Mouse (Mus musculus): Measurements from ENCODE around the gene Tdp2. TPM values are rescaled to one million over a fixed set of nuclear protein-coding genes. Genes with fewer than 3 reads are reported as not detected.
A peak's percentile ranks its signal among the peaks of the same experiment; 100 is the strongest.

Gene Tdp2
- total RNA-seq (2022): 10 to 100 TPM; 24.3 to 29.5 (median 25.4) TPM

DNA sequence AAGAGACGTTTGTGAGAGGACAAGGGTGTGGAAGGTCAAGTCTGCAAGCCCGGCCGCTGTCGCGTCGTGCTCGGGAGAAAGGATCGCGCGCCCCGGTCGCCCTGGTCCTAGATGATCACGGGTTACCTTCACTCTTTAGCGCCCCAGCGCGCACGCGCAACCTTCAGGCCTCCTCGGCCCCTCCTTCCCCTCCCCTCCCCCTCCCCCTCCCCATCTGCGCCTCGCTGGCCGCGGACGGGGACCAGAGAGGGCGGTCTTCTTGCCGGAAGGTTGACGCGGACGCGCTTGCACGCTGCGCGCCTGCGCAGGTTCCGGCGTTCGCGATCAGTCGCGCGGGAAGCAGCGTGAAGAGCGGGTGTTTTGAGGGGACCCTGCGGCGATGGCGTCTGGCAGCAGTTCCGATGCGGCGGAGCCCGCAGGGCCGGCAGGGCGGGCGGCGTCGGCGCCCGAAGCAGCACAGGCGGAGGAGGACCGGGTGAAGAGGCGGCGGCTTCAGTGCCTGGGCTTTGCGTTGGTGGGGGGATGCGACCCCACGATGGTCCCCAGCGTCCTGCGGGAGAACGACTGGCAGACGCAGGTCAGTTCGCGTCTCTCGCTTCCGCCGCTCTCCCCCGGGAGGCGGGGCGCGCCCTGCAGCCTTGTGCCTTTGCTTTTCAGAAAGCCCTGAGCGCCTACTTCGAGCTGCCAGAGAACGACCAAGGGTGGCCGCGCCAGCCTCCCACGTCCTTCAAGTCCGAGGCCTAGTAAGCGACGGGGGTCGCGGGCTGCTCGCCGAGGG, at the start of gene Tdp2, which contains the start of gene Acot13:
TSS of gene Tdp2 (plus strand) at position 327 of the 778 bp plus-strand sequence.
TSS of gene Acot13 (minus strand) at position 188 of the 778 bp plus-strand sequence.
- peak; percentile 88 to 92 for DNase-seq (ENCODE audit: low spot score in 2 of 2)

DNA sequence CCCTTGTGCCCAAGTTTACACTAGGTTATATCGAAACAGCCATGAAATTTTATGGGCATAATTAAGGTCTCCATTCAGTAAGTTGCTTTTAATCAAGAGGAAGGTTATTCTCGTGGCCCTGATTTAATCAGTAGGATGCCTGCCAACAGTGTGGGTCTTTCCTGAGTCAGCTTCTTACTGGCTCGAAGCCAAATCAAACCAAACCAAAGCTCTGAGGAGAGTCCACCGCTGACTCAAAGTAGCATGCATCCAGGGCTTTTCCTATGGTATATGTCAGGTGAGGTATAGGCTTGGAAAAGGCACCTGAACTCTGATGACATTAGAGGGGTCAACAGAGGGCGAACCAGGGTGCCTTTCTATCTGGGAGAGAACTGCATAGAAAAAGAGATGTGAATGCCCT, 49.6 kb upstream of the Tdp2 start:
- DNase-seq (ENCODE audit: low spot score in 2 of 2): no peak

DNA sequence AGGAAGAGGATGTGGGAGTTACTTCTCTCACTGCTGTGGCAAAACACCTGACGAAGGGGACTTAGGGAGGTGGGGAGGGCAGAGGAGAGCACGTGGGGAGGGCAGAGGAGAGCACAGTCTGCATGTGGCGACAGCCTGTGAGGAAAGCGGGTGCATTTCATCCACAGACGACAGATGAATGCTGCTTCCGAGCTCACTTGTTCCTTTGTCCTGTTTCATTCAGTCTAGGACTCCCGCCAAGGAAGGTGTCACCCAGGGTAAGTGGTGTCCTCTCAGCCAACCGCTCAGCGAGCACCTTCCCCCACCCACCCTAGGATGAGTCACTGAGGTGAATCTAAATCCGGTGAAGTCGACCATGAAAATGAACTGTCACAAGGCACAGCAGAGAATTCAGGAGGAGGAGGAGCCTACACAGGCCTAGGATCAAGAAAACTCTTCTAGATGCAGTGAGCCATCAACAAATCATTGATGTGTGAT, 45.4 kb upstream of the Tdp2 start:
- no peak for DNase-seq (ENCODE audit: low spot score in 2 of 2)

DNA sequence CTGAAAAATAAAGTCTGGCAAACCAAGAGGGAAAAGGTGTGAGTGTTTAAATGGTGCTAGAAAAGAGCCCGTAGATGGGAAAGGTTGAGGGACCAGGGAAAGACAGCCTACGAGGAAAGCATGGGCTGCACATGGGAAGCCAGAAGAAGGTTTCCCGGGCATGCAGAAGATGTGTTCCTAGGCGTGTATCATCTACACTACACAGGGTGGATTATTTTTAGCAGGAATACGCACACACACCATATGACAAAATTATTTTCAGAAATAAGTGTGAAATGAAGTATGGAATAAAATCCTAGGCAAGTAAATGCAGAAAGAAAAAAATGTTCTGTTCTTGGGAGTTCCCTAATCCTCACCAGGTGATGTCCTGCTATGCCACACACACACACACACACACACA, 44.0 kb upstream of the Tdp2 start:
- no peak for DNase-seq (ENCODE audit: low spot score in 2 of 2)

DNA sequence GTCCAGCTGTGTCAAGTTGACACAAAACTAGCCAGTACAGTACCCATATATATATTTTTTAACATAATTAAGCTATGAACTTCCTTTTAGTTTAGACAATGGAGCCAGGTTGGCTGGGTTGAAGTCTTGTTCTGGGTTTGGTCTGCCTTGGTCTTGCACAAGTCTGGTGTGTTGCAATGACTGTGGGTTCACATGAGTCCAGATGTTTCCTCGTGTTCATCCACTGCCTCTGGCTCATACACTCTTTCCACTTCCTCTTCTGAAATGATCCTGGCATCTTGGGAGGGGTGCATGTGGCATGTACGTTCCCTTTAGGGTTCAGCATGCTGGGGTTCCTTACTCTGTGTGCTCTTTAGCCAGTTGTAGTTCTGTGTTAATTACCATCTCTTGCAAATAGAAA, 40.1 kb upstream of the Tdp2 start:
- DNase-seq (ENCODE audit: low spot score in 2 of 2): no peak

DNA sequence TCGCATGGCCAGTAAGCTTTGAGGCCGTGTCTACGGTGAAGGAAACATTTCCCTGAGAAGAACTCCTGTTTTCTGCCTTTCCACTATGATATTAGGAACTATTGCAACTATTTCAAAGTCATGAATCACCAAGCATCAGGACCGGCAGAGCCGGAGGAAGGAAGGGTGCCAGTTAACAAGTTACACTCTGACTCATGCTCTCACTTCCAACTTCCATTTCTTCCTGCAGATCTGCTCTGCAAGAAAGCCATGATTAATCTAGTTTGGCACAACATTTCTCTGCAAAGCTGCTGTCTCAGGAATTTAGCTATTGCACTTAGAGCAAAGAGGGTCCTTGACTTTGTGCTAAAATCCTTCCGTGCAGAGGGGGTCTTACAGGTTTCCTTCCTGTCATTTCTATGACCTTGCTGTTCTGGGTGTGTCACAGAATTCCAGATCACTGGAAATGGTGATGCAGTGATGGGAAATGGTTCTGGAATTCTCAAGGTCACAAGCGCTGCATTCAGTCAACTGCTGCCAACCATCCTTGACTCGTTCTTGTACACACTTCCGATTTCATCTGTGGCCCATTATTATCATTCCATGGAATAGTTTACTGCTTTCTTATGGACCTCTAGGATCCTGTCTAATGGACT, 39.0 kb upstream of the Tdp2 start:
- DNase-seq (ENCODE audit: low spot score in 2 of 2): no peak

DNA sequence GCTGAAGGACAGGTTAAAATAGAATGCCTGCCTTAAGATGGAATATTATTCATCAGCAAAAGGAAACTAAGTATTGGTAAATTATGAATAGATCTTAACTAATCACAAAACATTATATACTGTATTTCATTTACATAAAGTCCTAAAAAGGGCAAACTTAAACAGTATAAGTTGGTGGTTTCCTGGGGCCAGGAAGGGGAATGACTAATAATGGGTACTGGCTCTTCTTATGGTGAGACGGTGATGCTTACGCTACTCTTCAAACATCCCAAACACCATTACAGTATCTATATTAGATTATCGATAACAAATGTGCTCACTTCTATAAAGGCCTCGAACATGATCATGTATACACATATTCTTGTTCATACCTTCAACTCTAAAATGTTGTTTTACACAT, 32.8 kb upstream of the Tdp2 start:
- no peak for DNase-seq (ENCODE audit: low spot score in 2 of 2)

DNA sequence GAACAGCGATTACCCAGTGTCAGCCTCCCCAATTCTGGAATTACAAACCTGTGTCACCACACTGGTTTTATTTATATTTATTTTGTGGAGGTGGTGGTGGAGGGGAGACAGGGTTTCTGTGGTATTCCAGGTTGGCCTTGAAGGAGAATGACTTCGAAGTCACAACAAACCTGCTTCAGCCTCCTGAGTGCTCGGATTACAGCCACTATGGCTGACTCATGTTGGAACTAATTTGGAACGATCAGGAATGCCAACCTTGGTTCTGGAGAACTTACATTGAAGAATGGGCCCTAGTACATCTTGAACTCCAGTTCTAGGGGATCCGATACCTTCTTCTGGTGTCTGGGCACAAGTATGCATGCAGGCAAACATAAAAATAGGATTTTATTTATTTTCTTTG, 32.1 kb upstream of the Tdp2 start:
- DNase-seq (ENCODE audit: low spot score in 2 of 2): no peak

DNA sequence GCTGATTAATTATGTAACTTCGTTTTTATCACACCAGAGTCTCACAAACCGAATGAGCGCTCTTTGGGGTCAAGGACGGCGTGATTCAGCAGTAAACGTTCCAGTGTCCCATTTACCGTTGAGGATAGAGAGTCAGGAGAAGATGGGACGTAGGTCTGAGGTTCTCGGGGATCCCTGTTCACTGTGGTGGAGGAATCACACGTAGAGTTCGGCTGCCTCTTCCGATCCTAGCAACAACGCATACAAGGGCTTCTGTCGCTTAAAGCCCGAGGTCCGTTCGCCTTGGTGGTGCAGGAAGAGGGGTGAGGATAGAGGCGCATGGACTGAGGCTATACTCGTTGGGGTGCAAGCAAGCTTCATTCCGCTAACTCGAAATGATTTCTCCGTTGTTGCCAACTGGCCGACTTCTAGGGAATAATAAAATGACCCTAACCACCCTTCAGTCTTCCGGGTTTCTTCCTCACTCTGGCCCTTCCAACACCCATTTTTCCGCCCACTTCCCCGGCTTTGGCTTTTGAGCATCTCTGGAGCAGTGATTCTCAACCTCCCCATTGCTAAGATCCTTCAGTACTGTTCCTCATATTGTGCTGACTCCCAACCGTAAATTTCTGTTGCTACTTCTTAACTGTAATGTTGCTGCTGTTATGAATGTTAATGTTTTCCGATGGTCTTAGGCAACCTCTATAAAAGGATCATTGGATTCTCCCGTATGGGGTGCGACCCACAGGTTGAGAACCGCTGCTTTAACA, 31.4 kb upstream of the Tdp2 start:
- peak; percentile 39 to 43 for DNase-seq (ENCODE audit: low spot score in 2 of 2)

DNA sequence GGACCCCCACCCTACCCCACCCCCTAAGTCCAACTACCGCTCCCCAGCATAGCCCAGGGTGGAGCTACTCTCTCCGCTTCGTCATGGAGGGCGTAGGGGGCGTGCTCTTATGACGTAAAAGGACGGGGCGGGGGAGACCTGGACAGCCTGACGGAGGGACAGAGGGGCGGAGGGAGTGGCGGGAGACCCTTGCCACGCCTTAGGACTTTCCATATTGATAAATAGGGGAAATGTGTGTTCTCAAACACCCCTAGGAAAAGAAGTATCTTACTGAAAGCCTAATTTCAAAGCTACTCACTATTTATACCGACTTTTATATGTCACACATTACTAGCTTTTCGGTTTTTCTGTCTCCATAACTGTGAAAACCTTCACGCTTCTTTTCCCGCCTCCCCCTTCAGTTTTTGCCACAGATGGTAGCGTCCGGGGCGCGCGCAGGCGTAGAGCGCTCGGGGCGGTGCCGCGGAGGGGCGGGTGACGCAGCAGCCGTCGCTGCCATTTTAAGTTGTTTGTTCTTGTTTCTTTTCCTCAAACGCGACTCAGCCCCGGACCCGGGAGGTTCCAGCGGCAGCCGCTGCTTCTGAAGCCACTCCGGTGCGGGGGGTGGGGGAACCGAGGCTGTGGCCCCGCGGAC, 30.7 kb upstream of the Tdp2 start:
- peak; percentile 92 to 97 for DNase-seq (ENCODE audit: low spot score in 2 of 2)

DNA sequence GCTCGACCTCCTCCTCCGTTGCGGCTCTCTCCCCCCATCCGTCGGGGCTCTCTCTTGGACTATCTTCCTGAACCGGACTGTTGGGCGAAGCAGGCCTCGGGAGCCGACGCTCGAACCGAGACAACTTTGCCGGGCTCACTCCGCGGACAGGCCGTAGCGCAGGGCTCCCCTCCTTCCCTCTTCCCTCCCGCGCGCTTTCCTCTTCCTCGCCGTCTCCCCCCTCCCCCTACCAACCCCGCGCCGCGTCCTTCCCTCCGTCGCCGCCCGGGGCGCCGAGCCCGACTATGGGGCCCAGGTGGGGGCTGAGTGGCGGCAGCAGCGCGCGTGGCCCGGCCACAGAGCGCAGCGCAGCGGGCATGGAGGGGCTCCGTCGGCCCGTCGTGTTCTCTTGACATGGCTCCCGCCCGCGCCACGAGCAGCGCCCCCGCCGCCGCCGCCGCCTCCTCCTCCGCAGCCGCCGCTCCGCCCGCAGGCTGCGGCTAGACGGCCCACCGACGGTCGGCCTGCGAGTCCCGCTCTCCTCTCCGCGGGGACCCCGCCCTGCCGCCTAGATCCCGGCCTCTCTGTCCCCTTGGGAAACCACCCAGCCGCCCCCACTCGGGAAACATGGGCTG, 30.1 kb upstream of the Tdp2 start, which contains the start of gene BC005537:
TSS of gene BC005537 (plus strand) at position 350 of the 614 bp plus-strand sequence.
- DNase-seq (ENCODE audit: low spot score in 2 of 2): peak in 1 of 2 experiments; percentile 31

DNA sequence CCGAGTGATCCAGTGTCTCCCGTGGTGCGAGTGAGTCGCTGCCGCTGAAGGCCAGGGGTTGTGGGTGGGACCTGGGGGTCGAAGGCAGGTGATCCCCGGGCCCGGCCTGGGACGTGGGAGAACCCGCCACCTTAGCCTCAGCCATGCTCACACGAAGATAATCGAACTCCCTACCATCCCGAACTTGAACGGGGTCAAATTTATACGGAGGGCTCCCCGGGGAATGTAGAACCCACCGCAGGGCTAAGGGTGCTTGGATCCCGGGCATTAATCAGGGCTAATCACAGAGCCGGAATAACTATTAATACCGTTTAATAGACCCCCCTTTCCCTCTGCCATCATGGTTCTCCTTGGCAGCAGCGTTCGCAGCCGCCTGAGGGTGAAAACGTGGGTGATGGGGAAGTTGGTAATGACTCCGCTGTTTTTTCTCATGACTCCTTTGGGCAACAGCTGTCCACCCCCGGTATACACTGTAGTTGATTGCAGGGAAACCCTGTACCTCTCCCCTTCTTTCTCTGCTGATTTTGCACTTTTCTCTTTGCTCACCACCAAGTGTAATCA, 29.3 kb upstream of the Tdp2 start:
- peak in 1 of 2 experiments; percentile 13 for DNase-seq (ENCODE audit: low spot score in 2 of 2)

DNA sequence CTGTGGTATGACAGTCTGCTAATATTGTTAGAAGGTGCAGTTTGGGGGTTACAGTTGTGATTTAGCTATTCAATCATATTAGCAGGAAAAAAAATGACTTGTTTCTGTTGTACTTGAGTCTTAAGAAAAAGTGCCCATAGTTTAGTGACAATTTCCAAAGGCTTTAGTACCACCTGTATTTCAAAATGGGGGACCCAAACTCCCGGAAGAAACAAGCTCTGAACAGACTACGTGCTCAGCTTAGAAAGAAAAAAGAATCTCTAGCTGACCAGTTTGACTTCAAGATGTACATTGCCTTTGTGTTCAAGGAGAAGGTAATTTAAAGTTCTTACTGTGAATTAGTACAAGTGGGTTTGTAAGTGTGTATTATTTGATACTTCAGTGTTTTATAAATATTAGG, 28.3 kb upstream of the Tdp2 start:
- DNase-seq (ENCODE audit: low spot score in 2 of 2): no peak

DNA sequence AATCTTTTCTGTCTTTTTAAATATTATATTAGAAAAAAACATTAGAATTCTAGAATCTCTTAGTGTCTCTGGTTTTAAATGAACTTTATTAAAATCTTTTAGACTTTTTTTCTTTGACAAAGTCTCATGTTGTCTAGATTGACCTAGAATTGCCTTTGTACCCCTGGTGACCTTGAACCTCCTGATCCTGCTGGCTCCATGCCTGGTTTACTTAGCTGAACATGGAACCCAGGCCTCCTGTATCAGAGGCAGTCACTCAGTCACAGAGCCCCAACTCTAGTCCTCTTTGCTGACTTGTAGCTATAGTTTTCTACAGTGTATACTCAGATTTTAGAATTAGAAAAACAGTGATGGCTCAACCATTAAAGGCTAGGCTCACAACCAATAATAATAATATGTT, 25.4 kb upstream of the Tdp2 start:
- DNase-seq (ENCODE audit: low spot score in 2 of 2): no peak

DNA sequence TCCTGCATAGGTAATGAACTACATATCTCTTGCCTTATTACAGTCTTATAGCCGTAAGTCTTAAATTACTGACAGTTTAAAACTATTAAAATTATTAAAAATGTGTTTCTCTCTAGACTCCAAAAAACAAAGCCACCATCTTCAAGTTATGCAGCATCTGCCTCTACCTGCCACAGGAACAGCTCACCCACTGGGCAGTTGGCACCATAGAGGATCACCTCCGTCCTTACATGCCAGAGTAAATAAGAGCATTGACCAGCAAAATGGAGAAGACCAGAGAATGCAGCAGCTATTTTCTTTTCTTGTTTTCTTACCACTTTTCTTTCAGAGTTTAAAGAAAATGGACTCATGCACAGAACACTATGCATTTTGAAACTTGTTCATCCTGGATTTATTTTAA, 19.0 kb upstream of the Tdp2 start:
- DNase-seq (ENCODE audit: low spot score in 2 of 2): no peak

DNA sequence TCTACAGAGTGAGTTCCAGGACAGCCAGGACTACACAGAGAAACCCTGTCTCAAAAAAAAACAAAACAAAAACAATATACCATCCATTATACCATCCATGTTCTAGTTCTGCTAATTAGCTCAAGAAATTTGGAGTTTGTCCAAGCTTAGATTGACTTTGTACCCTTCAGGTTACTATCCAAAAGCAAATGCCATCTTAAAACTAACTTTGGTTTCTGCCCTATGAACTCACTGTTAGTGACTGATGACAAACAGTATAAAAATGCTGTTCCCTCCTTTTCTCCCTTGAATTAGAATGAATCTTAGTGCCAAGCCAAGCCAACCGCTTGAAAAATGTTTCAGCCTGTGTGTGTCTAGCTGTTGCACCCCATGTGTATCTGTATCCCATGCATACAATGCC, 16.9 kb upstream of the Tdp2 start:
- DNase-seq (ENCODE audit: low spot score in 2 of 2): no peak

DNA sequence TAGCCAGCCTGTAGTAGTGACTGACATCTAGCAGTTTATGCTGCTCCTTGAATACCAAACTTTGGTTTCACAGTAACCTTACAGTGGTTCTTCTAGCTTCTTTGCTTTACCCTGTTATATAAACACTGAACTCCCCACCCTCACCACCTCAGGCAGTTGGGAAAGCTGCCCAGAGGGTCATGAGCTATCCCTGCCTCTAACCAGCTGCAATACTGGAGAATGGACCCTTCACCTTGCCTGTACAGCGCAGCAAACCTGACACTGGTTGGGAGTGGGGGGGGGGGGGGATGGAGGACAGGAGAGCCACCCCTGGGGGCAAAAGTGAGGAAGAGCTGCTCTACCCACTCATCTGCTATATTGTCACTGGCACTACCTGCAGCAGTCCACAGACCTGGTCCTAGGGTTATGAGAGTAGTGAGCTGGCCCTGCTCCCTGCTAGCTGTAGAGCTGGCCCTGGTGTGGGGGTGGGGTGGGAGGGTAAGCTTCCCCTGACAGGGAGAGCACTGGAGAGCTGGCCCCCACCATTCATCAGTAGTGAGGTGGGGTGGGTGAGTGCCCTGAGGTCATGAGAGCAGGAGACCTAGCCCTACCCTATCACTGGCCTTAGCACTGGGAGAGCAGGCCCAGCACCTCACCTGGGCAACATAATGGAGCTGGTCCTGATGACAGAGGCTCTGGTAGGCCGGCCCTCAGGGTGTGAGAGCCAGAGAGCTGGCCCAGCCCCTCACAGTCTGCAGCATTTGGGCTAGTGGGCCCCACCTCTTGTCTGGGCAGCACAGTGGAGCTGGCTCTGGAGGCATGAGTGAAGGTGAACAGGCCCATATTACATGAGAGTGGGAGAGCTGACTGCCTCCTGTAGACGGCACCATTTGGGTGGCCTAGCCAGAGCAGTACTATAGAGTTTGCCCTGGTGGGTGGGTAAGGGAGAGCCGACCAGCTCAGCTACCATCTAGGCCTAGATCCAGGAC, 15.1 kb upstream of the Tdp2 start:
- DNase-seq (ENCODE audit: low spot score in 2 of 2): no peak

DNA sequence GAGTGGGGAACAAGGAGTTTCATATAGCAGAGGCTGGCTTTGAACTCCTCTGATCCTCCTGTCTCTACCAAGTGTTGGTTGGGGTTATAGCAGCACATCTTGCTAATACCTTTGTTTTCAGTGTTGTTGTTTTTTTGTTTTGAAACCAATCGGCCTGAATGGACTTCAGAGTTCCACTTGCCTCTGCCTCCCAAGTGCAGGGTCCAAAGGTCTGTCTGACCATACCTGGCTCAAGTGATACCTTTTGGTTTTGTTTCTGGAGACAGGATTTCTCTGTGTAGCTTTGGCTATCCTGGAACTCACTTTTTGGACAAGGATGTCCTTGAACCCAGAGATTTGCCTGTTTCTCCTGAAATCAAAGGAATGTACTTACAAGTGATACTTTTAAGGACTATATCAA, 11.5 kb upstream of the Tdp2 start:
- no peak for DNase-seq (ENCODE audit: low spot score in 2 of 2)

DNA sequence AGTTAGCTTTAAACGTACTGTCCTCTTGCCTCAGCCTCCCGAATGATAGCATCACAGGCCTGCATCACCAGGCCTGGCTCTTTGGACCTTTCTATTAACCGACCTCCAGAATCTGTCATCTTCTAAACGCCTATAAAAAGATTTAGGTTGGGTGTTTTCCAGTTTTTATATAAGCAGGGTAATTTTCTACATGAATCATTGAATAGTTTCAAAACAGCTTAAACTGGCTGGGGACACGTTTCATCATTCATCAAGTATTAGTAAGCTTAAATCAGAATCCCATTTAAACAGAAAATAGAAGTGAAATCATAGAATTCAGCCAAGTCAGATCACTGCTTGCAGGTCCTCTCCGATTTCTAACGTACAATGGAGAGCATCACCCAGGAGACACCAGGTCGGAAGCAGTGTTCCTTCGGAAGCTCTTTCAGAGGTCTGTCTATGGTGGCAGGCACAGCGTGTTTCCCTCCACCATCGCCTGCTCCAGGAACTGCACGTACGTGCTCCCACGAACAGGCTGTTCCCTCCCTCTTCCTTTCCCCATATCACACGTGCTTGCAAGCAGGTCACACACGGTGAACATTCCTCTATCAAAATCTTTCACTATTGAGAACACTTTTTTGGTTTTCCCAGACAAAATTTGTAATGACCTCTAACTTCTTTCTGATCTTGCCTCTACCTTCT, 8.7 kb upstream of the Tdp2 start:
- peak; percentile 50 to 66 for DNase-seq (ENCODE audit: low spot score in 2 of 2)
